Mouse (Mus musculus) megakaryocyte, embryonic 14.5 days (primary cell): ENCODE measurements at regions not wholly inside any gene's neighbourhood (a gene's known extent, or its start where the extent isn't known, plus 50 kb on each side); places are given as distances from the start of the nearest gene placed in this dataset.

Source experiments
- FLI1 ChIP-seq: IDR thresholded peaks from 2 replicates; pipeline ENCODE4 v1.6.1; 2012; ENCODE audit warnings: low read length, inconsistent platforms, mixed read lengths
- GATA1 ChIP-seq: IDR thresholded peaks from 3 replicates; pipeline ENCODE4 v1.6.1; 2012; ENCODE audit warnings: mixed read lengths, low read length, inconsistent platforms, borderline replicate concordance

DNA sequence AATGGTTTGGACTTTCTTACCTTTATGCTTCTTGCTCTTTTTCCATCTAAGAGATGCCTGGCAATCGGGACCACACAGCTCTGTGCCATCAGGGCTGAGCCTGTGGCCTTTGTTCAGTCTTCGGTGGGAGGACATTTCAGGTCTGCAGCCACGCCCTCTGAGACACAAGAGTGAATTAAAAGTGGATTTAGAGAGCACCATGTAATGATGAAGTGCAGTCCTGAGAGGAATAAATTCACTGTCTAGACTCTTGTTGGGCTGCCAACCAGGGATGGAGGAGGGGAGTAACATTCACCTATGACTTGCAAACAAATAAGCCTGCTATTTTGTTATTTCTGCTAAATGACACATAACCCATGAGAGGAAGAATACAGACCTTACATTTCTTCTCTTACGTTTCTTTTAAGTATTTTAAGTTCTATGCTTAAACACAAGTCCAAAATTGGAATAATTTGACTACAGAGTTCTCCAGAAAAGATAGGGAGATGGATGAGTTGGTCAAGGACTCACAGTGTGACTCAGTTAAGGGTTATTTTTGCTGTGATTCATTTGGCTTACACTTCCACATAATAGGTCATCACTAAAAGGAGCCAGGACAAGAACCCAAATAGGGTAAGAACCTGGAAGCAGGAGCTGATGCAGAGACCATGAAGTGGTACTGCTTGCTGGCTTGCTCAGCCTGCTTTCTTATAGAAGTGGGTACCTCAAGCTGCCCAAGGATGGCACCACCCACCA, 484.3 kb downstream of the Nuf2 start:
- TF ChIP-seq GATA1 (no peak), FLI1 (no peak)
